Mouse (Mus musculus) gastrocnemius, postnatal 36 days (tissue): Measurements from ENCODE around the gene Csrnp2. TPM values are rescaled to one million over a fixed set of nuclear protein-coding genes. Genes with fewer than 3 reads are reported as not detected.

Experiments
- DNase-seq, 2 experiments: peaks; one replicate each; pipeline ENCODE4 v3.0.0; 2022
- intact Hi-C: fragments of 180-260 bp; cut with DNase I; formaldehyde crosslinking; loops from one replicate; pipeline ENCODE4 v1.15.1; 2025
- total RNA-seq, 2 experiments: library from RNA; stranded (reverse); gene quantifications; 2 replicates each; pipeline ENCODE4 v1.2.3; 2021

Gene Csrnp2
- total RNA-seq, 2 experiments from 2014 or later: 2.3 to 2.5 TPM

- intact Hi-C loops: no loop called here
- peak; percentile 68 to 81 for DNase-seq
These were observed 52.0 kb downstream of the Csrnp2 start for GRCm38 (mm10) chr15:100443126-100443922.

GRCm38 (mm10) chr15:100436518-100436917 lies 58.8 kb downstream of the Csrnp2 start:
- intact Hi-C loops: no loop called here
- no peak for DNase-seq

GRCm38 (mm10) chr15:100436112-100436511 lies 59.2 kb downstream of the Csrnp2 start:
- no peak for DNase-seq
- intact Hi-C loops: no loop called here

GRCm38 (mm10) chr15:100433234-100433633 lies 62.1 kb downstream of the Csrnp2 start:
- no peak for DNase-seq
- intact Hi-C loops: no loop called here

- intact Hi-C loops: no loop called here
- DNase-seq: no peak
These were observed 65.2 kb downstream of the Csrnp2 start for GRCm38 (mm10) chr15:100429959-100430565.

Other genes starting within 250 kb of the Csrnp2 start
- gene Tmprss12, start 214.7 kb downstream of the Csrnp2 start, total RNA-seq: not detected
- 10 to 100 TPM; 27.9 to 31.9 TPM for gene Mettl7a1, start 191.3 kb downstream of the Csrnp2 start, total RNA-seq
- gene Mettl7a3, start 160.6 kb downstream of the Csrnp2 start, total RNA-seq: under 1 TPM; 0.17 to 0.33 TPM
- not detected for gene Methig1, start 142.3 kb downstream of the Csrnp2 start, total RNA-seq
- under 1 TPM; 0.20 to 0.25 TPM for gene Mettl7a2, start 142.3 kb downstream of the Csrnp2 start, total RNA-seq
- gene Higd1c, start 130.9 kb downstream of the Csrnp2 start, total RNA-seq: not detected
- gene Gm5475, start 73.3 kb downstream of the Csrnp2 start, total RNA-seq: not detected
- gene Slc11a2, start 70.4 kb downstream of the Csrnp2 start, total RNA-seq: 10 to 100 TPM; 37.5 to 48.9 TPM
- 1 to 10 TPM; 8.0 to 9.3 TPM for gene Letmd1, start 26.5 kb downstream of the Csrnp2 start, total RNA-seq
- gene Tfcp2, start 56.5 kb upstream of the Csrnp2 start, total RNA-seq: 10 to 100 TPM in 1 of 2 experiments, 1 to 10 TPM in 1; 9.2 to 10.8 TPM
- 10 to 100 TPM; 10.4 to 14.1 TPM for gene Pou6f1, start 104.5 kb upstream of the Csrnp2 start, total RNA-seq
- 10 to 100 TPM; 50.3 to 66.5 TPM for gene Dazap2, start 119.9 kb upstream of the Csrnp2 start, total RNA-seq
- 1 to 10 TPM; 2.4 to 4.1 TPM for gene Smagp, start 141.5 kb upstream of the Csrnp2 start, total RNA-seq
- 1 to 10 TPM in 1 of 2 experiments, under 1 TPM in 1; 0.44 to 1.1 TPM for gene Bin2, start 174.1 kb upstream of the Csrnp2 start, total RNA-seq
- not detected for gene Cela1, start 192.4 kb upstream of the Csrnp2 start, total RNA-seq
- under 1 TPM; 0.17 to 0.20 TPM for gene Galnt6, start 233.9 kb upstream of the Csrnp2 start, total RNA-seq